Mouse (Mus musculus) left cerebral cortex, adult 8-10 months (tissue): Measurements from ENCODE around the gene Large1. TPM values are rescaled to one million over a fixed set of nuclear protein-coding genes. Genes with fewer than 3 reads are reported as not detected.
"Not testable (repeated sequence)": the region's sequence is repeated elsewhere in the genome, so short reads cannot be mapped to it uniquely, and the experiment has no call there.

Experiments used
- DNase-seq, 2 experiments: peaks; one replicate each; pipeline ENCODE4 v3.0.0; 2022; ENCODE audit warnings: low spot score in 2 of 2
- total RNA-seq, 4 experiments: library from RNA; stranded (reverse); gene quantifications; 2 replicates each; pipeline ENCODE4 v1.2.4; 2022

Gene Large1
- 100 to 1,000 TPM; 119 to 146 (median 132) TPM for total RNA-seq

DNA sequence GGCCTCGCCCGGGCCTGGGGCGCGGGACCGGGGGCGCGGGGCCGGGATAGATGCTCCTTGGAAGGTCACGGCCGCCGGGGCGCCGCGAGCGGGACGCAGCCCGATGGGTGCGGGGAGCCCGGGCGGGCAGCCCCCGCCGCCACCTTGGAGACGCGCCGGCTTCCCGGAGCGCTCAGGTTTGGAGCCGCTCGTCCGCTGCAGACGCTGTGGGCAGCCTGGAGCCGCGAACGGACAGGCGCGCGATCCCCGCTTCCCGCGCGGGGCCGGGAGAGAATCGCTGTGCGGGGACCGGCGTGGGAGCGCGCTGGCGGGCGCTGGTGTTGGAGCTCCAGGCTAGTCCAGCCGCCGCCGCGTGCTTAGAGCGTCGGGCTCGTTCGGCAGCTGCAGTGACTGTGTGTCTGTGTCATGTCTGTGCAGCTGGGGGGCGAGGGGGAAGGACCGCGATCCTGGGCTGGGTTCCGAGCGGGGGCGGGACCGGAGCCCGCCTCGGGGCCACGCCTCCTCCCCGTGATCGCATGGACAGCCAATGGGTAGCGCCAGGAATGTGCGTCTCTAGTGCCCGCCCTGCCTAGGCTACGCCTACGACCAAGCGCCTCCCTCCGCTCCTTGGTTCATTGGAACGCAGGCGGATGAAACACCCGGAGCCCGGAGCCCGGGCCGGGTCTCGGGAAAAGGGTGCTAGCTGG, at the start of gene Large1:
Gene Large1 (minus strand): TSS at position 433 of the 686 bp plus-strand sequence.
- DNase-seq: peak; percentile 95 to 99

DNA sequence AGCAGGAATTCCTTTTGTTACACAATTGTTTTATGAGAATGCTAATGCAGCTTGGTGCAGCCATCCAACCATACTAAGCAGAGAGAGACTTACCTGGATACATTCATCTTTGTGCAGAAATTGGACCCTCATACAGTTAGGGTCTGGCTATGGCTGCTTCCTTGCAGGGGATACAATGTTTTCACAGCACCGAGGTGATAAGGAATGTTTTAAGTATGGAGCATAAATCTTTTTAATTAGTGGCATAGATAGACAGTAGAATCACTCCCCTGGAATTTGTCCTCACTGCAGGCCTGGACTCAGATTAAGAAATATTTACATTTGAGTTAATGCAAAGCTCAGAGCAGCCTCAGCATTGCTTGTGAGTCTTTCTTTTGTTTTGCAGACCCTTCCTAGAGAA, 47.0 kb upstream of the Large1 start:
- no peak for DNase-seq

DNA sequence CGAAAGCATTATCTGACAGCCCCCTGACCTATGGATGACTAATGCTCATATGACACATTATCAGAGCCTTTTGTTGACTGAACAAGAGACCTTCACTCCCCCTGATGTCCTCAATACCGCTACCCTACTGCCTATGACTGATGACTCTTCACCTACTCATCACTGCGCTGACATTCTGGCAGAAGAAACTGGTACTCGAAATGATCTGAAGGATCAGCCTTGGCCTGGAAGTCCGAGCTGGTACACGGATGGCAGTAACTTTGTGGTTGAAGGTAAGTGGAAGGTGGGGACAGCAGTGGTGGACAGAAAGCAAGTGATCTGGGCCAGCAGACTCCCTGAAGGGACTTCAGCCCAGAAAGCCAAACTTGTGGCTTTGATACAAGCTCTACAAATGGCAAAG, 19.7 kb upstream of the Large1 start:
- not testable (repeated sequence) for DNase-seq

DNA sequence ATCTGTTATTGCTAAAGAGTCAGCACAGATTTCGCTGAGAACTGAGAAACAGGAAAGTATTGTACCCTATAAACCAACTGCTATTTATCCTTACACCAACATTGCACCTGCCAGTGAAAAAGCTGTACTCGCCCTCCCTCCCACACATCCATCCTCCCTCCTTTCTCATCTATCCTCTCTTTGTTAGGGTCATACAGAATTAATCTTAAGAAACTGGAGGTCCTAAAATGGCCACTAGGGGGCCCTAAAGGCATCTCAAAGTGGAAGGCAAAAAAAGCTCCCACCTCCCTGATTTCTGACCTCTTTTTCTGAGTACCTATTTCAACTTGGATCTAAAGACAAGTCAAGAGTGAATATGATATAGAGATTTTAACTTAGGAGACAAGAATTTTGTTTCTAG, 2.6 kb upstream of the Large1 start:
- peak; percentile 30 to 52 for DNase-seq

DNA sequence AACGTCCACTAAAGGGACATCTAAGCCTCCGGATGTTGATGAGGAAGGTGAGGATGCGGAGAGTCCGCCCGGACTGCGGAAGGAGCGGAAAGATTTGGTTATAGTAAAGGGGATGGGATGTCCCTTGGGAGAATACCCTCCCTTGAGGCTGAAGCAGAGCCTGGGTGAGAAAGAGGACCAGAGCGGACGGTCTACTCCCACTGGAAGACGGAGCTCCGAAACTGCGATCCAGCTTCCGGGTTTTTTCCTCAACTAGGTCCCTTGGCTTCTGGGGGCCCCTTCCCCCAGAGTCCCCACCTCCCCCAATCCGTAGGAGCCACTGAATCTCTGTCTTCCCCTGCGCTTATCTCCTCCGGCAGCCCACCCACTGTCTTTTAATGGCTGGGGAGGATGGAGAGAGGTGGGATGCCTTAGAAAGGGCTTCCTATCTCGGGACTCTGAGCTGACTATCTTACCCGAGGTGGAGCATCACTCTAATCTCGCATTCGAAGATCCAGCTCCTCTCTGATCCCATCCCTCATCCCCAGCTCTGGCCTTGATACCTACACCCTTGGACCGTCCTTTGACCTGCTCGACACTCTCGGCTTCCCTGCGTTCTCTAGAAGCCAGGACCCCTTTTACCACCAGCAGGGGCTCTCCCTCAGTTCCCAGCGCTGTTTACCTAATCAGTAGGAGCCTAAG, 1.0 kb upstream of the Large1 start:
- peak; percentile 69 to 72 for DNase-seq

DNA sequence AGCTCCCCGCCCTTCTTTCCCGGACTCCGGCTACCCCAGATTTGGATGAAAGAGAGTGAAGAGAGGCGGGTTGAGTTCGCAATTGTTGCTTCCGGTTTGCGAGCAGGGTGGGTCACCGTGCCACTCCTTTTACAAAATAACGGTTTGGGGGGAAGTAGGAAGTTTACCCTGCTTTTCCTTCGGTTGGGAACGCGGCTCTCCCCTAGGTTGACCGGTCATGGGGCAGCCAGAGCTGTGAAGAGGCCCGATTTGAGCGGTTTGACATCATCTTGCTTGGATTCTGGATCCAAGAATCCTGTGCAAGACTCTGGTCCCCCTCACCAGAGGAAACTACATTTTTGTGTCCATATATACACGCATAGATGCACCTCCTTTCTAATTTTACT, 447 bp upstream of the Large1 start:
- no peak for DNase-seq

DNA sequence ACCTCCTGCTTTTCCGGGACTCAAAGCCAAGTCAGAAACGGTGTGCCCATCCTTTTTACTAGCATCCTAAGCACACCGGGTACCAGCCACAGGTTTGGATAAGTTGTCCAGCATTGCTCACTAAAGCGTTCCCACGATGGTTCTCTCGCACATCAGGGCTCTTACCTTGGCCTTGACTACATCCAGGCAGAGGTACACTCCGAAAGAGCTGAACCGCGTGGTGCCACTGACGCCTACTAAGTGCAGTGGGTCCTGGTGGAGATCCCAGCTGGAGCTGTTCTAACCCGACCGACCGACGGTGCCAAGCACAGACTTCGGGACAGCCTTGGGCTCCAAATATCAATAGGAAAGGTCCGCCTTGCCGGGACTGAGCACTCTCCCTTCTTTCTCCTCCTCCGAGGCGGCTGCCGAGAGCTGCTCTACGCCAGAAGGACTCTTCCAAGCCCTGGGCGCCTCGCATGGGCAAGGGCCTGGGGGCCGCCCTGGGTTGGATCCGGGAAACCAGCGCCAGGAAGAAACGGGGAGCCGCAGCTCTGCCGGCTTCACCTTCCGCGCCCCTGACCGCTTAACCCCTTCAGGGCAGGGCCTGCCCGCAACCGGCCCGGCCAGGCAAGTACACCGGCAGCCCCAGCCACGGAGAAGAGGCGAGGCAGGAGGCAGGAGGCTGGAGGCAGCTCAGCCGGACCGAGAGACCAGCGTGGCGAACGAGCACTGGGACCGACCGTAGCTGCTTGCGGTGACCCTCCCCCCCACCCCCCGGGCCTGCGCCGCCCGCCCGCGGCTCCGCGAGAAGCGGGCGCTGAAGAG, 836 bp downstream of the Large1 start:
- DNase-seq: peak; percentile 39 to 40

DNA sequence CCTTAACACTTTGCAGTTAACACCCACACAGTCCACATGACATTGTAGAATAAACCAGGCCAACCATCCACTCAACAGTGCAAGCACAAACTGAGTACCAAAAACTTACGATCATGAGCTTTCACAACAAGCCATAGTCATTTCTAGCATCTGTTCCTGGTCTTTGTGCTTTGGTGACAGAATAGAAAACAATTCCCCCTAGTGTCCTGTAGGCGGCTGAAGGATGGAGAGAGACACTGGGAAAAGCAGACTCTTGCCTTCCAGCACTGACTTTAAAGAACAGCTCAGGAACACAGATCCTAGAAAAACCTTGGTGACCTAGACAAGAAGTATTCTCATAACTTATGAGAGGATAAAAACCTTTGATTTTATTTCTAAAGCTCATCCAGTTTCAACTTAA, 3.0 kb downstream of the Large1 start:
- DNase-seq: no peak

DNA sequence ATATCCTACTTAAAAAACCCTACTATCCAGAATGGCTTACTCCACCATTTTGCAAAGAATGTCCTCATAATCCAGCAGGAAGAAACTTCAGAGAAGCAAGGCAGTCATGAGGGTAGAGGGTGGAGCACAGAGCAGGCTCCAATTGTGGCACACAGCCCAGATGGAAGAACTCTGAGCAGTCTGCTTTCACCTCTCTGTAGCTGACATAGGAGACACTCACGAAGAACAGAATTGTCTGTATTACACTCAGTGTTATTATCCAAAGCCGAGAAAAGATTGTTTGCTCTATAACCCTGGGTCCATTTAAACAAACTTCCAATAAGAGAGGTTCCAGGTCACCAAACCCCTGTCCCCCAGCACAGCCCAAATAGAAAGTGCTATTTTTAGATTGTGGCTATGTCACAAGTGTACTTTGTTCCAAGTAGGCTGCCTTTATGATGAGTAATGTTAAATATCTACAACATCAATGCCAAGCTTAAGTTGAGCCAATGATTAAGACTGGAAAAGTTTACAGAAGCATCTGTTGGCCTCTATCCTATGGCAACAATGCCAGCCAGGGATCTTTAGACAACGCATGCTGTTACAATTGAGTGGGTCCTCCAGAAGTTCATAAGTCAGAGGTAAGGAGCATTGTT, 10.5 kb downstream of the Large1 start:
- no peak for DNase-seq

DNA sequence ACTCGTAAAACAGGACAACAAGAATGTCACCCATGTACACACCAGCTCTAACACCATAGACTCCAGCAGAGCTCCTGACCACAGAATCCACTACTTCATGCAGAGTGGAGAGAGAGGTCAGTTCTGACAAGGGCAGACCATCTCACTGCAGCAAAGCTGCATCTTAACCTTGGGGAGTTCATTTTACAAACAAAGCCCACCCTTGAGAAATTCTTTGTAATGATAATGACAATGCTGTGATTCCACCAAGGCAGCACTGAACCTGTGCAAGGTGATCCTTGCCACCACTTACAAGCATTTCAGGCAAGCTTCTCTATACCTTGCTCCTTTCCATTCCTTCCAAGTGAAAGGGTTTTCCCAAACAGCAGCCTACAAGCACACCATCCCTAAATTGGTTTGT, 16.5 kb downstream of the Large1 start:
- DNase-seq: no peak

DNA sequence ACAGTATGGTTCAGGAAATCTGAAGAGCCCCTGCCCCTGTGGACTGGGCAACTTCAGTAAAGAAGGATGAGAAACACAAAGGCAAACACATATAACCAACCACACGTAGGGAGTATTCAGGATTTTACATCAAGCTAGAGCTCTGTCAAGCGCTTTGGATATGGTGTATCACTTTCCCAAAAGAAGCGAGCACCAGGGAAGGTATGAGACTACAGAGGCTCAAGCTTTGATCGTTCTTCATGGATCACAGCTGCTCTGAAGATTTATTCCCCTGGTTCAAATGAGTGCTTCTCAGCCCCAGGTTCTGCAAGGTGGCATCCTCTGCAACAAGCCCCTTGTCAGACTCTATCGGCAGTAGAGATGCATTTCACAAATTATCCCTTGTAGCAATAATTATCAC, 24.2 kb downstream of the Large1 start:
- no peak for DNase-seq

DNA sequence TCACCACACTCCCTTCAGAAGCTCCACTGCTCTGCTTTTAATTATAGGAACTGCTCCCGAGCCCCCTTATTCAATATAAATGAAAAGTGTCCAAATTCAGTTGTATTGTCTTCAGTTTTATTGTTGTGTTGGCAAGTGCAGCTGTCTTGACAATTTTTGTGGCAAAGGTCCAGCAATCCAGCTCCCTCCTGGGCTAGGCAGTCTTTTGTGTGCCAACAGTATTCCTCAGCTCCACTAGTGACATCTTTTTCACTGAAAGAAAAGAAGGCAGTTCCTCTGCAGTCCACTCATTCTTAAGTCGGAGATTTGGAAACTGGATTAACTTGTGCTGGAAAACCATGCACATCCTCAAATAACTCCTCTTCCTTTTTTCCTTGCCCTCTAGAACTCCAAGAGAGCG, 25.3 kb downstream of the Large1 start:
- no peak for DNase-seq

DNA sequence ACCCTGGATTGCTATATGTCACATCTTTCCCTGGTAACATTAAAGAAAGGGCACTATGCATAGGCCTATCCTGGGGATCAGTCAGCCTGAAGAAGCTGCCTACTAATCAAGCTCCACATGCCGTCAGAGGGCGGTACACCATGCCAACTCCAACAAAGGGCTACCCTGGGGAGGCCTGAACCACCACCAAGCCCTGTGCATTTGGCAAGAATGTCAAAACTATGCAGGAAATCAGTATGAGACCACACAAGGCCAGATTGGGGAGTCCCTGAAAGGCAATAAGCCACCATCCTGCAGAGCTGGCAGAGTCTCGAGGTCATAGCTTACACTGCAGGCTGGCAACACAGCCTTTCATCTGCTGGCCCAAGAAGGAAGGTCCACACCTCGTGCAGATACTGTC, 28.7 kb downstream of the Large1 start:
- no peak for DNase-seq

DNA sequence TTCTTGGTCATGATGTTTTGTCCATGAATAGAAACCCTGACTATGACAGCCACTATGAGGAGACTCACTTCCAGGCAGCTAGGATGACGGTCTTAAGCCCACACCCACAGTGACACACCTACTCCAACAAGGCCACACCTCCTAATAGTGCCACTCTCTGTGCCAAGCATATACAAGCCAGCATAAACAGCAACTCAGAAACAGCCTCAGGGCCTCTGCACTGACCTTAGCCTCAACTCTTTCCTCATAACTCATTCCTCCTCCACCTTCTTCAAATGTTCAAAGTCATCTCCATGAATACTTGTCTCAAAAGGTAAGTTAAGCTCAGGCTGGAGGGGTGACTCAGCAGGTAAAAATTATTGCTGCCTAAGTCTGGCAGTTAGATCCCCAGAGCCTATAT, 29.7 kb downstream of the Large1 start:
- DNase-seq: no peak

DNA sequence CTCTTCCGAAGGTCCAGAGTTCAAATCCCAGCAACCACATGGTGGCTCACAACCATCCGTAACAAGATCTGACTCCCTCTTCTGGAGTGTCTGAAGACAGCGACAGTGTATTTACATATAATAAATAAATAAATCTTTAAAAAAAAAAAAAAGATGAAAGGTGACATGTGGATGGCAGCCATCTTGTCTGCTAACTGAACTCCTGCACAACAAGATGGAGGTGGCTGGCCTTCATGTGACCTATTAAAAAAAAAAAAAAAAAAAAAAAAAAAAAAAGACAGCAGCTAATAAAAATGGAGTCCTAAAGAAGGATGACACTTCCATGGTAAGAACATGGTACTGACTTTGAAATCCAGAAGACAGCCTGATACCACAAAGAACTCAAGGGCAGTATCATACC, 33.8 kb downstream of the Large1 start:
- not testable (repeated sequence) for DNase-seq

DNA sequence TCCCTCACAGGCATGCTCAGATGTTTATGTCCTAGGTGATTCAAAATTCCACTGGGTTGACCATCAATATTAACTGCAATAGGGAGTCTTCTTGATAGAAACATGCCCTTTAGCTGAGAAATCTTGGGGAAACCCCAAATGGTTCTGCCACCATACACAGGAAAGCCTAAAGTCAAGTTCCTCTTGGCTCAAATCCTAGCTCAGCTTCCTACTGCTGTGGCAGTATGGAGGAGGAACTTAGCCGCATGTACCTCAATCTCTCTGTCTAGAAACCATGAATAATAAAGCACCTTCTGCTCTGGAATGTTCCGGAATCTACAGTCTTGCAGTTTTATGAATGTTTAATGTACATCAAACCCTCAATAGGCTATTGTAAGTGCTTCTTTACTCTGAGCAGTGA, 39.4 kb downstream of the Large1 start:
- no peak for DNase-seq

DNA sequence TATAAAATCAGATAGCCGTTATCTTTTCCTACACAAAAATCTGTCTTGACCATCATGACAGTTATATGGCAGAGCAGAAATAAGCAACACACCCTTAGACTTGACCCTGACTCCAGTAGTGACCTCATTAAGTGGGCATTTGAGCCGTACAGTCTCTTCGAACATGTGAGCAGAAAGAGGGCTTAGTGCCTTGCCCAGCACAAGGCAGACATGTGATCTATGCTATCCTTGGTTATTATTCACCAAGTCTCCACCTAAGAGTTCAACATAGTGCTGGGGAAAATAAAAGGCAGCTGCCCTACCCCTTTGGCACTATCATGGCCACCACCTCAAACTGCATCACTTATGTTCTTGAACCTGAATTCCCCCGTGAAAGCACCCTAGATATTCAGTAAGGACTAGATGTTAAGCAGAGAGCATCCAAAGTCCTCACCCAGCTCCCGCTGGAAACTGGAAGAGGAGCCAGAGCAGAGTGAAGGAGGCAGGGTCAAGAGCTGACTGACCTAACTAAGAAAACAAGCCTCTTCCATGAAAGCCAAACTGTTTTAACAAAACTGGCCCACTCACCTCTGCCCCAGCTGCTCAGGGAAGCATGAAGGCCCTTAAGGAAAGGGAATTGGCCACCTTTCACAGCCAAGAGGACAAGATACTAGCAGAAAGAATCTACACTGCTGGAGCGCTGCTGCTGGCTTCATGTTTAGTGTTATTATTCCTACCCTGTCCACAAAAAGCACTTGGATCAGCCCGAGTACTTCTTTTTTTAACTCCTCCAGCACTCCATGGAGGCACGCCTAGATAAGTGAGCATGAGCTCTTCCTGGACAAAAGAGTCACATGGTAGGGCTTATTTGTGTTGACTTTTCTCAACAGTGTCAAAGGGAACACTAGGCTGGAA, 40.4 kb downstream of the Large1 start:
- DNase-seq: no peak

DNA sequence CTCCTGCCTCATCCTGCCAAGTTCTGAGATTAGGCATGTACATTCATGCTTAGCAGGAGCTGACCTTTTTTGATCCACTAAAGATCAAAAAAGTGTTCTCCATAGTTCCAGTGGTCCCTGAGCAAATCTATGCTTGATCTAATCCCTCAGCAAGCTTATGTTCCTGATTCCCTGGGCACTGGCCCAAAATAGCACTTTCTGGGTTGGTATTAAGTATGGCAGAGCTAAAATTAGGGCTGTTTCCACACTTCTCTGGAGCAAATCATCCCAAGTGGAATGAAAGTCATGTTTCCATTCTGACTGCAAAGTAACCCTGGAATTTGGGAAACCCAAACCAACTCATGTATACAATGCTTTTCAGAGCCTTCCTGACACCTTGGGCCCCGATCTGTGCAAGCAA, 42.9 kb downstream of the Large1 start:
- DNase-seq: no peak

DNA sequence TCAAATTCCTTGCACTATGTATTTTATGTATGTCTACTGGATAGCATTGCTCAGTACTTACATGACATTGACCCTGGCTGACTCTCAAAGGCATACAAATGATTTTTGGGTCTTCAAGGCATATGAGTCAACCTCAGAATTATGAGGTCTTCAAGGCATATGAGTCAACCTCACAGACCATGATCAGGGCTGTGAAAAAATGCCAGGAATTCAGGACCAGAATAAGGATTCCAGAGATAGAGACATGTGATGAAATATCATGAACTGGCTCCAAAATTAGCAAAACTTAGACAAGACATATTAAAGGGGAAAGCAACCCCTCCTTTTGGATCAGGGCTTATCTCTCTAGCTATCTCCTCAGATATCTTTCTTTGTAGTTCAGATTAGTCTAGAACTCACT, 43.3 kb downstream of the Large1 start:
- DNase-seq: no peak

DNA sequence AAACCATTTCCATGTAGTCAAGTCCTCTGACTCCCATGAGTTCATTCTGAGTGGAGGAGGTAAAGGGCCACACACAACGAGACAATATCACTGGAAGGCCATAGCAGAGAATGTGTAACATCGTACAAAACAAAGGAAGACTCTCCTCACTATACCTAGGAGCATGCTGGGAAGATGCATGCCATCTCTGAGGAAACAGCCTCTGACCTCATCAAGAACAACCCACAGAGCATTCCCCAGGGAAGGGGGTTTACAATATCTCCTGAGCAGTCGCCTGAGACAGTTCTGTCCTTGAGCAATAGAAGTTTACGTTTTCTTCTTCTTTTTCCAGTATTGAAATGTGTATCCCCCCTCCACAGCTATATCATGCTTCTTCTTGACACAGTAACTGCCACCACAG, 49.4 kb downstream of the Large1 start:
- DNase-seq: no peak

DNA sequence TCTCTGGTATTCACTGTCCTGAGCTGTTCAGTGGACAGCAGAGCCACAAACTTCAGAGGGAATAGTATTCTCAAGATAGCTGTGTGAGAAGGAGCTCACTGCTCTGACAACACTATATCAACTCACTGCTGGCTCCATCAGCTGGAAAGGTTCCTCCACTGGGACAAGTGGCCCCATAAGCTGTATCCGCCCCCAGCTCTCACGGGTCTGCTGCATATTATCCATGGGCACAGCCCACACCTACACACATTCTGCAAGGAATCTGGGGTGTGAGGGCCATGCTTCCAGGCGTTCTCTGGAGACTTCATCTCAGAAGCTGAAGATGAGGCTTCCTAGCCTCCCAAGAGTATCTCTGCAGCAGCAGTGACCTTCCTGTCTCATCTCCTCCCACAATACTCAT, 50.4 kb downstream of the Large1 start:
- peak in 1 of 2 experiments; percentile 60 for DNase-seq
